Mouse (Mus musculus) myocyte (in vitro differentiated cells): ENCODE measurements around the gene Clec4a3.

ENCODE experiments used
- CEBPB ChIP-seq: IDR thresholded peaks from 2 replicates; pipeline ENCODE4 v1.6.1; 2011; ENCODE audit warnings: mild to moderate bottlenecking, moderate library complexity; ENCODE audit not compliant: poor library complexity, insufficient read depth, severe bottlenecking
- MYOD1 ChIP-seq, 3 experiments: IDR thresholded peaks; one replicate each; pipeline ENCODE4 v1.6.1; 2011; ENCODE audit warnings: control low read depth in 2 of 3, low read depth in 2 of 3, mild to moderate bottlenecking in 2 of 3, moderate library complexity in 1 of 3; ENCODE audit not compliant: insufficient read length in 2 of 3, control insufficient read depth in 1 of 3

- TF ChIP-seq MYOD1 (IDR thresholded peaks at IDR 0.05; ENCODE audit: control insufficient read depth in 1 of 3, insufficient read length in 2 of 3, low read depth in 2 of 3) = no peak
- no peak for TF ChIP-seq CEBPB
These were observed 5.6 kb upstream of the Clec4a3 start for GRCm38 (mm10) chr6:122946760-122947159.
